Mouse (Mus musculus): ENCODE measurements around the gene Snx6.

DNA sequence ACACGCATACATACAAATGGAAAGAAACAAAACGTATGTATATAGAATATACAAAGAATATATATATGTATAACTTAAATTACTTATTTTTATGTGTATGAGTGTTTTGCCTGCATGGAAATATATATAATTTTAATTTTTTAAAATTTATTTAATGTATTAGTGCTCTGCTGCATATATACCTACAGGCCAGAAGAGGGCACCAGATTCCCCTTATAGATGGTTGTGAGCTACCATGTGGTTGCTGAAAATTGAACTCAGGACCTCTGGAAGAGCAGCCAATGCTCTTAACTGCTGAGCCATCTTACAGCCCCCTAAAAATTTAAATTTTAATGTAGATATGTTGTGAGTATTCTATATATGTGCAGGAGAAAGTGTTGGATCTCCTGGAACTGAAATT, 36.7 kb downstream of the Snx6 start:
- TF ChIP-seq ETS1 (IDR thresholded peaks at IDR 0.05; ENCODE audit: low read depth, low read length), result no peak
- TF ChIP-seq MYC (IDR thresholded peaks at IDR 0.05; ENCODE audit: low read depth, low read length), result peak; percentile 61; the same call in 1 of the 2 replicates
- peak in 2 of 3 experiments; percentile 14 to 18; a peak in 2 of 6 replicates for TF ChIP-seq CTCF (IDR thresholded peaks at IDR 0.05 in 2 of 3, conservative IDR thresholded peaks at IDR 0.05 in 1 of 3; ENCODE audit: control insufficient read depth in 1 of 3, insufficient read depth in 1 of 3, low read depth in 2 of 3, low read length in 3 of 3, poor library complexity in 1 of 3, severe bottlenecking in 1 of 3)
- no peak for TF ChIP-seq USF1 (IDR thresholded peaks at IDR 0.05; ENCODE audit: low read depth, low read length)
- TF ChIP-seq POLR2A (IDR thresholded peaks at IDR 0.05; ENCODE audit: control insufficient read depth in 1 of 2, insufficient read depth in 1 of 2, low read depth in 1 of 2, low read length in 2 of 2, poor library complexity in 1 of 2), result no peak
- TF ChIP-seq BHLHE40 (IDR thresholded peaks at IDR 0.05; ENCODE audit: borderline replicate concordance, low read depth, low read length), result no peak
- no peak for TF ChIP-seq EP300 (IDR thresholded peaks at IDR 0.05; ENCODE audit: low read depth in 1 of 2, low read length in 2 of 2)
- no peak for TF ChIP-seq HCFC1 (IDR thresholded peaks at IDR 0.05; ENCODE audit: low read depth, low read length)
- no peak for TF ChIP-seq MAX (IDR thresholded peaks at IDR 0.05; ENCODE audit: low read length)
- no peak for TF ChIP-seq GABPA (IDR thresholded peaks at IDR 0.05; ENCODE audit: low read depth, low read length)
- TF ChIP-seq TAL1 (IDR thresholded peaks at IDR 0.05; ENCODE audit: low read length), result no peak
- no peak for TF ChIP-seq ZNF384 (IDR thresholded peaks at IDR 0.05; ENCODE audit: low read depth, low read length)
- no peak for TF ChIP-seq TCF12 (IDR thresholded peaks at IDR 0.05; ENCODE audit: low read depth, low read length)
- no peak for TF ChIP-seq ELF1 (IDR thresholded peaks at IDR 0.05; ENCODE audit: low read depth, low read length)

Measured in MEL (cell line).